Mouse (Mus musculus) lung, embryonic 16.5 days (tissue): ENCODE measurements at regions not wholly inside any gene's neighbourhood (a gene's known extent, or its start where the extent isn't known, plus 50 kb on each side); places are given as distances from the start of the nearest gene placed in this dataset.

Source experiments
- ATAC-seq: fragments of 200-750 bp; cut with Nextera tagmentation; 2 replicates; pipeline ENCODE4 v1.8.0; 2017; ENCODE audit warnings: low read depth, mild to moderate bottlenecking, moderate library complexity
- H3K27ac ChIP-seq: fragments of 300-500 bp; sonication (generic); 2 replicates; pipeline ENCODE4 v1.5.1; 2014; ENCODE audit warnings: mild to moderate bottlenecking, control low read depth, low read length
- H3K27me3 ChIP-seq: fragments of 300-500 bp; sonication (generic); 2 replicates; pipeline ENCODE4 v1.6.1; 2014; ENCODE audit warnings: low read depth, low read length, mixed read lengths; ENCODE audit not compliant: control insufficient read depth, insufficient read depth
- H3K36me3 ChIP-seq: fragments of 300-500 bp; sonication (generic); 2 replicates; pipeline ENCODE4 v1.6.1; 2014; ENCODE audit warnings: low read length; ENCODE audit not compliant: control insufficient read depth, insufficient read depth
- H3K4me1 ChIP-seq: fragments of 300-500 bp; sonication (generic); replicated peaks from 2 replicates; pipeline ENCODE4 v1.6.1; 2014; ENCODE audit warnings: low read length, mixed read lengths; ENCODE audit not compliant: control insufficient read depth, insufficient read depth
- H3K4me2 ChIP-seq: fragments of 300-500 bp; sonication (generic); 2 replicates; pipeline ENCODE4 v1.6.1; 2014; ENCODE audit warnings: low read depth, low read length, control low read depth
- H3K4me3 ChIP-seq: fragments of 300-500 bp; sonication (generic); 2 replicates; pipeline ENCODE4 v1.5.1; 2014; ENCODE audit warnings: mild to moderate bottlenecking, low read length, control low read depth
- H3K9ac ChIP-seq: fragments of 300-500 bp; sonication (generic); 2 replicates; pipeline ENCODE4 v1.6.1; 2014; ENCODE audit warnings: low read length, control low read depth
- H3K9me3 ChIP-seq: fragments of 300-500 bp; sonication (generic); 2 replicates; pipeline ENCODE4 v1.6.1; 2016; ENCODE audit warnings: low read length; ENCODE audit not compliant: control insufficient read depth
- WGBS: fragments of 180-500 bp; shearing (Covaris S2); extraction: QIAGEN DNeasy Blood & Tissue Kit; methylation state at CpG from one replicate; pipeline ENCODE4 v1.1.7; 2014; 5-methylcytosine and 5-hydroxymethylcytosine counted together

GRCm38 (mm10) chr14:14643533-14643932 lies 58.5 kb upstream of the Slc4a7 start:
- 84% methylated on average over 3 of the region's 3 CpGs for WGBS
- H3K9me3 ChIP-seq, result no peaks in the 10 kb centered on the region
- no peaks in the 10 kb centered on the region for H3K4me1 ChIP-seq
- H3K27ac ChIP-seq, result no peak overlapping the region
- no peak overlapping the region for H3K4me2 ChIP-seq
- H3K4me3 ChIP-seq, result no peak overlapping the region
- no peak overlapping the region for H3K9ac ChIP-seq
- H3K27me3 ChIP-seq, result no peaks in the 10 kb centered on the region
- ATAC-seq, result no peak
- no peaks in the 10 kb centered on the region for H3K36me3 ChIP-seq

GRCm38 (mm10) chr14:14645084-14645483 lies 57.0 kb upstream of the Slc4a7 start:
- Histone ChIP-seq H3K9ac (no peak overlapping the region), H3K9me3 (no peaks in the 10 kb centered on the region), H3K27me3 (no peaks in the 10 kb centered on the region), H3K4me1 (no peaks in the 10 kb centered on the region), H3K4me2 (no peak overlapping the region), H3K4me3 (no peak overlapping the region), H3K27ac (no peak overlapping the region), H3K36me3 (no peaks in the 10 kb centered on the region)
- 62% methylated on average over 3 of the region's 3 CpGs for WGBS
- no peak for ATAC-seq
